Mouse (Mus musculus): ENCODE data around the gene Gm10665. TPM values are rescaled to one million over a fixed set of nuclear protein-coding genes. Genes with fewer than 3 reads are reported as not detected.
"Not testable (repeated sequence)": the region's sequence is repeated elsewhere in the genome, so short reads cannot be mapped to it uniquely, and the experiment has no call there.

Gene Gm10665
- not detected in 2 replicates for polyA plus RNA-seq (2014; fragmentation: Nextera tagmentation; extraction: Ambion mirVana)

DNA sequence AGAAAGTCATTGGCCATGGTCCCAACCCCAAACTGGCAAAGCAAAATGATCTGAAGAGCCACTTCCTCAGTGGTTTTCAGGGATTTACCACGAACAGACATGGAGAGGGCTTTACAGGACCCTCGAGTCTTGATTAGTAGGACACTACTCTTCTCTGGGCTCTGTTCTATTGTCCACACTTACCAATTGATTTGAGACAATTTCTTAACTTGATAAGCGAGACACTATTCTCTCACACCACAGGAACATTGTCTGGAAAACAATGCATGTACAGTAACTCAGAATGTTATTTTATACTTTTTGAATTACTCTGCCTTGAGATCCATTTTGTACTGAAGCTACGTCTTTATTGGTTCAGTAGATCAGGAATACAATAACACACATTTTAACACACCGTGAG lies at the start of gene Gm10665:
Gene Gm10665 (minus strand): TSS at position 101 of the 400 bp plus-strand sequence.
- not testable (repeated sequence) for H3K27me3 ChIP-seq (ENCODE audit: control insufficient read depth, insufficient read depth, low read length); H3K9me3 ChIP-seq (ENCODE audit: control insufficient read depth, low read length); H3K4me3 ChIP-seq (ENCODE audit: low read length); H3K27ac ChIP-seq (ENCODE audit: low read depth, low read length); H3K36me3 ChIP-seq (ENCODE audit: control insufficient read depth, insufficient read depth, low read length); ATAC-seq (ENCODE audit: low FRiP score, low TSS enrichment); H3K4me1 ChIP-seq (ENCODE audit: control insufficient read depth, insufficient read depth, low read length); H3K4me2 ChIP-seq (replicated peaks; ENCODE audit: low read depth, low read length); H3K9ac ChIP-seq (ENCODE audit: low read depth, low read length)
- WGBS = no CpG with 5 or more reads among the region's 5 CpGs

DNA sequence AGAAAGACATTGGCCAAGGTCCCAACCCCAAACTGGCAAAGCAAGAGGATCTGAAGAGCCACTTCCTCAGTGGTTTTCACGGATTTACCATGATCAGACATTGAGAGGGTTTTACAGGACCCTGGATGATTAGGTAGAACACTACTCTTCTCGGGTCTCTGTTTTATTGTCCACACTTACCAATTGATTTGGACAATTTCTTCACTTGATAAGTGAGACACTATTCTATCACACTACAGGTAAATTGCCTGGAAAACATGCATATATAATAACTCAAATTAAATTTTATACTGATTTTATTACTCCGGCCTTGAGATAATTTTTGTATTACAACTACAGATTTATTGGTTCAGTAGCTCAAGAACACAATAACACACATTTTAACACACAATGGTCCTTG lies 35.7 kb upstream of the Gm10665 start, which contains the start of gene Vmn1r151:
Gene Vmn1r151 (minus strand): TSS at position 101 of the 400 bp plus-strand sequence.
- not testable (repeated sequence) for H3K27ac ChIP-seq (ENCODE audit: low read depth, low read length); H3K9me3 ChIP-seq (ENCODE audit: control insufficient read depth, low read length); ATAC-seq (ENCODE audit: low FRiP score, low TSS enrichment); H3K36me3 ChIP-seq (ENCODE audit: control insufficient read depth, insufficient read depth, low read length); H3K4me2 ChIP-seq (replicated peaks; ENCODE audit: low read depth, low read length); H3K27me3 ChIP-seq (ENCODE audit: control insufficient read depth, insufficient read depth, low read length); H3K4me1 ChIP-seq (ENCODE audit: control insufficient read depth, insufficient read depth, low read length); H3K4me3 ChIP-seq (ENCODE audit: low read length); H3K9ac ChIP-seq (ENCODE audit: low read depth, low read length)
- WGBS = 27% methylated on average over 1 of the region's 3 CpGs

DNA sequence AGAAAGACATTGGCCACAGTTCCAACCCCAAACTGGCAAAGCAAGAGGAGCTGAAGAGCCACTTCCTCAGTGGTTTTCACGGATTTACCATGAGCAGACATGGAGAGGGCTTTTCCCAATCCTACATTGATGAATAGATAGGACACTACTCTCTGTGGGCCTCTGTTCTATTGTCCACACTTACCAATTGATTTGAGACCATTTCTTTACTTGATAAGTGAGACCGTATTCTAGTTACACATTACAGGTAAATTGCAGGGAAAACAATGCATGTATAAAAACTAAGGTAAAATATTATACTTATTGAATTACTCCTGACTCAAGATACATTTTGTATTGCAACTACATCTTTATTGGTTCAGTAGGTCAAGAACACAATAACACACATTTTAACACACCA lies 25.7 kb downstream of the Gm10665 start, which contains the start of gene Vmn1r149:
Gene Vmn1r149 (minus strand): TSS at position 101 of the 400 bp plus-strand sequence.
- H3K4me2 ChIP-seq (replicated peaks; ENCODE audit: low read depth, low read length); H3K27me3 ChIP-seq (ENCODE audit: control insufficient read depth, insufficient read depth, low read length); H3K27ac ChIP-seq (ENCODE audit: low read depth, low read length); H3K4me3 ChIP-seq (ENCODE audit: low read length); H3K9me3 ChIP-seq (ENCODE audit: control insufficient read depth, low read length); H3K9ac ChIP-seq (ENCODE audit: low read depth, low read length); H3K4me1 ChIP-seq (ENCODE audit: control insufficient read depth, insufficient read depth, low read length); ATAC-seq (ENCODE audit: low FRiP score, low TSS enrichment); H3K36me3 ChIP-seq (ENCODE audit: control insufficient read depth, insufficient read depth, low read length): not testable (repeated sequence)
- no CpG with 5 or more reads among the region's 2 CpGs for WGBS

DNA sequence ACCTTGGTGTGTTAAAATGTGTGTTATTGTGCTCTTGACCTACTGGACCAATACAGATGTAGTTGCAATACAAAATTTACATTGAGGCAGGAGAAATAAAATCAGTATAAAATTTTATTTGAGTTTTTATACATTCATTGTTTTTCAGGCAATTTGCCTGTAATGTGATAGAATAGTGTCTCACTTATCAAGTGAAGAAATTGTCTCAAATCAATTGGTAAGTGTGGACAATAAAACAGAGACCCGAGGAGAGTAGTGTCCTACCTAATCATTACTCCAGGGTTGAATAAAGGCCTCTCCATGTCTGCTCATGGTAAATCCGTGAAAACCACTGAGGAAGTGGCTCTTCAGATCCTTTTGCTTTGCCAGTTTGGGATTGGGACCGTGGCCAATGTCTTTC lies 50.6 kb downstream of the Gm10665 start, which contains the start of gene Vmn1r148:
Gene Vmn1r148 (plus strand): TSS at position 301 of the 400 bp plus-strand sequence.
- not testable (repeated sequence) for H3K36me3 ChIP-seq (ENCODE audit: control insufficient read depth, insufficient read depth, low read length); H3K27ac ChIP-seq (ENCODE audit: low read depth, low read length); H3K9me3 ChIP-seq (ENCODE audit: control insufficient read depth, low read length); H3K4me3 ChIP-seq (ENCODE audit: low read length); H3K27me3 ChIP-seq (ENCODE audit: control insufficient read depth, insufficient read depth, low read length); H3K4me2 ChIP-seq (replicated peaks; ENCODE audit: low read depth, low read length); ATAC-seq (ENCODE audit: low FRiP score, low TSS enrichment); H3K4me1 ChIP-seq (ENCODE audit: control insufficient read depth, insufficient read depth, low read length); H3K9ac ChIP-seq (ENCODE audit: low read depth, low read length)
- whole genome bisulfite sequencing = no CpG with 5 or more reads among the region's 3 CpGs

Other genes starting within 250 kb of the Gm10665 start
- not detected in 2 replicates for gene Gm8453, start 234.6 kb downstream of the Gm10665 start, polyA plus RNA-seq (2014; fragmentation: Nextera tagmentation; extraction: Ambion mirVana)
- not detected in 2 replicates for gene Gm4187, start 134.4 kb downstream of the Gm10665 start, polyA plus RNA-seq (2014; fragmentation: Nextera tagmentation; extraction: Ambion mirVana)
- not detected in 2 replicates for gene Gm8660, start 93.0 kb downstream of the Gm10665 start, polyA plus RNA-seq (2014; fragmentation: Nextera tagmentation; extraction: Ambion mirVana)
- gene Vmn1r148, start 50.5 kb downstream of the Gm10665 start, polyA plus RNA-seq (2014; fragmentation: Nextera tagmentation; extraction: Ambion mirVana) = not detected in 2 replicates
- gene Vmn1r149, start 25.8 kb downstream of the Gm10665 start, polyA plus RNA-seq (2014; fragmentation: Nextera tagmentation; extraction: Ambion mirVana) = not detected in 2 replicates
- not detected in 2 replicates for gene Vmn1r151, start 35.6 kb upstream of the Gm10665 start, polyA plus RNA-seq (2014; fragmentation: Nextera tagmentation; extraction: Ambion mirVana)
- not detected in 2 replicates for gene Vmn1r152, start 58.9 kb upstream of the Gm10665 start, polyA plus RNA-seq (2014; fragmentation: Nextera tagmentation; extraction: Ambion mirVana)
- gene Gm8677, start 70.8 kb upstream of the Gm10665 start, polyA plus RNA-seq (2014; fragmentation: Nextera tagmentation; extraction: Ambion mirVana) = not detected in 2 replicates
- gene Gm4201, start 101.3 kb upstream of the Gm10665 start, polyA plus RNA-seq (2014; fragmentation: Nextera tagmentation; extraction: Ambion mirVana) = not detected in 2 replicates
- gene Gm4565, start 124.1 kb upstream of the Gm10665 start, polyA plus RNA-seq (2014; fragmentation: Nextera tagmentation; extraction: Ambion mirVana) = not detected in 2 replicates
- not detected in 2 replicates for gene Vmn1r155, start 193.9 kb upstream of the Gm10665 start, polyA plus RNA-seq (2014; fragmentation: Nextera tagmentation; extraction: Ambion mirVana)
- gene Gm8693, start 228.2 kb upstream of the Gm10665 start, polyA plus RNA-seq (2014; fragmentation: Nextera tagmentation; extraction: Ambion mirVana) = not detected in 2 replicates